Mouse (Mus musculus) megakaryocyte, embryonic 14.5 days (primary cell): ENCODE results near the gene Fn1.

Source experiments
- FLI1 ChIP-seq: IDR thresholded peaks from 2 replicates; pipeline ENCODE4 v1.6.1; 2012; ENCODE audit warnings: low read length, inconsistent platforms, mixed read lengths
- GATA1 ChIP-seq: IDR thresholded peaks from 3 replicates; pipeline ENCODE4 v1.6.1; 2012; ENCODE audit warnings: mixed read lengths, low read length, inconsistent platforms, borderline replicate concordance

DNA sequence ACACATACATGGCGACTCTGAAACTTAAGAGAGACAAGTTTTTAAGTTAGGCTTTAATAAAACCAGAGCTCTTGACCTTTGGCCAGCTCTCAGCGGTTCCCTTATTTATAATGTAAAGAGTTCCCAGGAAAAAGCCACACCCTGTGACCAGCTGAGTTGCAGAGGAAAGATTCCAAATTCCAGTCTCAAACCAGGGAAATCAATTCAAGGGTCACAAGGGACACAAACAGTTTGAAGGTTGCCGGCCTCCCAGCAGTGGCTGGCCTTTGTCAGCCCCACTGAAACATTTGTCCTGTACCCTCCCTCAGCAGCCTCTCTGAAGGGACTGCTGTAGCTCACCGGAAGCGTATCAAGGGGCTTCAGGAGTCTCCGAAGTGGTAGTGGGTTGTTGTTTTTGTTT lies 2.3 kb downstream of the Fn1 start:
- TF ChIP-seq GATA1 (no peak), FLI1 (no peak)
